Mouse (Mus musculus): Measurements from ENCODE around the gene Gm17482. TPM values are rescaled to one million over a fixed set of nuclear protein-coding genes. Genes with fewer than 3 reads are reported as not detected.

Gm17482 gene
- polyA plus RNA-seq (2016; fragmentation: Nextera tagmentation; extraction: Ambion mirVana), result not detected in 2 replicates

- Histone ChIP-seq H3K4me2 (no peak within 1 kb of the TSS), H3K9ac (replicated peaks) (no peak within 1 kb of the TSS), H3K9me3 (no peaks in the 10 kb centered on the region), H3K27me3 (no peaks in the 10 kb centered on the region), H3K4me3 (replicated peaks) (no peak within 1 kb of the TSS), H3K36me3 (no peaks in the 10 kb centered on the region), H3K4me1 (replicated peaks) (no peaks in the 10 kb centered on the region), H3K27ac (no peak within 1 kb of the TSS)
- ATAC-seq (ENCODE audit: insufficient number of reproducible peaks, insufficient read depth, low FRiP score, low TSS enrichment, low read depth), result no peak
- WGBS, result 77% methylated on average over 4 of the region's 4 CpGs
Observed at GRCm38 (mm10) chr6:115227043-115227442, at the start of gene Gm17482. Gene Gm17482 (plus strand): TSS chr6:115227343.

DNA sequence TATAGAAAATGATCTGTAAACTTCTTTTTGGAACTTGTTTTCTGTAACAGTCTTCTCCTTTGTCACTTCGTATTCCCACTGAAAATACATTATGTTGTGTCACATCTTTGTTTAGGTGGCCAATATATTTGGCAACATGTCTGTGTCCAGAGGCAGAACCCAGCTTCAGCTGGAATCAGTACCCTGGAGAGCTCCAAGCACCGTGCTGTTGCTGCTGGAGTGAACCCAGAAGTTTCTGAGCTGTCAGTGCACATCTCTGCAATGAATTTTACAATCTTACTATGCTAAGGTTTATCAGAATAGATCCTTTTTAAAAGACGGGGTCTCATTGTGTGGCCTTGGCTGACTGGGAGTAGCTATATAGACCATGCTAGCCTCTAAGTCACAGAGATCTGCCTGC is 48.3 kb upstream of the Gm17482 start:
- Histone ChIP-seq H3K36me3 (no peaks in the 10 kb centered on the region), H3K4me1 (replicated peaks) (no peaks in the 10 kb centered on the region), H3K27ac (no peak overlapping the region), H3K4me2 (no peak overlapping the region), H3K9ac (replicated peaks) (no peak overlapping the region), H3K27me3 (no peaks in the 10 kb centered on the region), H3K9me3 (no peaks in the 10 kb centered on the region), H3K4me3 (replicated peaks) (no peak overlapping the region)
- WGBS, result 35% methylated on average over 3 of the region's 3 CpGs
- no peak for ATAC-seq (ENCODE audit: insufficient number of reproducible peaks, insufficient read depth, low FRiP score, low TSS enrichment, low read depth)

DNA sequence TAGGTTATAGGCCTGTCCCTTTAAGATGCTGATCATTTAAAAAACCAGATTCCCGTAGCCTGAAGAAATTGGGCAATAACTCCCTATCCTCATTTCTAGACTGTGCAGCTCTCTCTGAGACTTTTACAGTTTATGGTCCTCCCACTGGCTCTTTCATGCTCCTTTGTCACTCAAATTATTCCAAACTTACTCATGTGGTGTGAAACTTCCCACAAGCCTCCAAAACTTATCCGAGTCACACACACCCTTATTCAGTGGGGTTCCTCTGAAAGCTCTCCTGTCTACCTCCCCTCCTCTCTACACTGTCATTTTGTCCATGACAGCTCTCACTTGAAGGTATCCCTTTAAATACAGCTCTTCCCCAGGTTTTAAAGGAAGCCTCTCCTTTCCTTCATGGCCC is 46.0 kb upstream of the Gm17482 start:
- Histone ChIP-seq H3K9ac (replicated peaks) (no peak overlapping the region), H3K27me3 (no peaks in the 10 kb centered on the region), H3K9me3 (no peaks in the 10 kb centered on the region), H3K27ac (no peak overlapping the region), H3K4me3 (replicated peaks) (no peak overlapping the region), H3K4me2 (no peak overlapping the region), H3K36me3 (no peaks in the 10 kb centered on the region), H3K4me1 (replicated peaks) (no peaks in the 10 kb centered on the region)
- ATAC-seq (ENCODE audit: insufficient number of reproducible peaks, insufficient read depth, low FRiP score, low TSS enrichment, low read depth), result no peak
- 58% methylated on average over 2 of the region's 2 CpGs for WGBS

GRCm38 (mm10) chr6:115191111-115191510 is 36.0 kb upstream of the Gm17482 start:
- no peak overlapping the region for H3K4me2 ChIP-seq
- no peaks in the 10 kb centered on the region for H3K27me3 ChIP-seq
- no peak overlapping the region for H3K27ac ChIP-seq
- H3K4me3 ChIP-seq (replicated peaks), result no peak overlapping the region
- no peaks in the 10 kb centered on the region for H3K9me3 ChIP-seq
- H3K36me3 ChIP-seq, result no peaks in the 10 kb centered on the region
- no peak for ATAC-seq (ENCODE audit: insufficient number of reproducible peaks, insufficient read depth, low FRiP score, low TSS enrichment, low read depth)
- 78% methylated on average over 7 of the region's 7 CpGs for WGBS
- H3K9ac ChIP-seq (replicated peaks), result no peak overlapping the region
- no peaks in the 10 kb centered on the region for H3K4me1 ChIP-seq (replicated peaks)

DNA sequence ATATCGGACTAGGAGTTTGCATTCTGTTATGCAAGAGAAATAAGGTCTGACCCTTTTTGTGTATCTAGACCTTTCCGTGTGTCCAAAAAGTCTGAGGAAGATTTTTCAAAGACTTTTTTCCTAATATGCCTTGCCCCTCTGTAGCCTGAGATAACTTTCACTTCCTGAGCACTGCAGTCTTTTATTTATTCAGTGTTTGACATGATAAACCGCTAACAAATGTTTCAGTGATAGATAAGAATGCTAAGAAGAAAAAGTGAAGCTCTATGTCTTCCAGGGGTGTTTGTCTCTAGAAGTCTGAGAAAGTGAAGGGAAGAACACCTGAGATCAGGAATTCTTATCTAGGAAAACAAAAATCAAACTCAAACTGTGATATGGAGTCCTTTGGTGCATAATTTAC is 26.4 kb upstream of the Gm17482 start:
- no peak overlapping the region for H3K27ac ChIP-seq
- no peak overlapping the region for H3K4me3 ChIP-seq (replicated peaks)
- no peaks in the 10 kb centered on the region for H3K36me3 ChIP-seq
- 79% methylated on average over 3 of the region's 3 CpGs for WGBS
- H3K9ac ChIP-seq (replicated peaks), result no peak overlapping the region
- H3K27me3 ChIP-seq, result no peaks in the 10 kb centered on the region
- ATAC-seq (ENCODE audit: insufficient number of reproducible peaks, insufficient read depth, low FRiP score, low TSS enrichment, low read depth), result no peak
- no peak overlapping the region for H3K4me2 ChIP-seq
- H3K4me1 ChIP-seq (replicated peaks), result no peaks in the 10 kb centered on the region
- no peaks in the 10 kb centered on the region for H3K9me3 ChIP-seq

DNA sequence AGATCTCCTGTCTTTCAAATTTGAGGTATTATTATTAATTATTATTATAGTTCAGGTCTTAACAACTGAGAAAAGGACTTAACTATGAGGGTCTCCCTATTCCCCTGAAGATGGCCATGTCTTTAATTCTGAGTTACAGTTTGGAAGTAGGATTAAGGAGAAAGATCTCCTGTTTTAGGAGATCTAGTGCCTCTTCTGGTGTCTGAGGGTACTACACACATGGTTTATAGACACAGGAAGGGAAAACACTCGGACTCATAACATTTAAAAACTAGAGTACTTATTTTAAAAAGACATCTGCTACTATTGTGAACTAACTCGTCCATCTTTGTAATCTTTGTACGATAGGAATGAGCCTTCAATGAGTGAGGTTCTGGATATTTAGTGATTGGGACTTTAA is 24.1 kb upstream of the Gm17482 start:
- no peak for ATAC-seq (ENCODE audit: insufficient number of reproducible peaks, insufficient read depth, low FRiP score, low TSS enrichment, low read depth)
- 70% methylated on average over 3 of the region's 3 CpGs for WGBS
- no peak overlapping the region for H3K27ac ChIP-seq
- H3K27me3 ChIP-seq, result no peaks in the 10 kb centered on the region
- H3K9ac ChIP-seq (replicated peaks), result no peak overlapping the region
- H3K4me1 ChIP-seq (replicated peaks), result no peaks in the 10 kb centered on the region
- no peak overlapping the region for H3K4me2 ChIP-seq
- no peak overlapping the region for H3K4me3 ChIP-seq (replicated peaks)
- no peaks in the 10 kb centered on the region for H3K36me3 ChIP-seq
- no peaks in the 10 kb centered on the region for H3K9me3 ChIP-seq

DNA sequence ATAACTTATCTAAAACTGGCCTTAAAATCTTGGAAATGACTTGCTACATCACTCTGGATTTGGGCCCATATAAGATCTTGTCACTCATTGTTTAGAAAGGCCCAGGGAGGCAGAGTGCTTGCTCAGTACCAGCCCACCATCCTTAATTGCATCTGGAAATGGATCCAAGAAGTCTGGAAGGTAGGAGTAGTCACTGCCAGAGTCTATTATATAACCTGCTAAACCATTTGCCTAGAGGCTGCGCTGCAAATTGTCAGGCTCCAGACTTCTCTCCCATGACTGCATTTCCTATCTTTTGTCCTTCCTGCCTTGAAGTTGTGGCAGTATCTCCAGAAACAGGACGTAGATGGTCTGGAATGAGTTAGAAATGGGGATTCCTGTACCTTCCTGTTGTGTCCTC is 17.0 kb upstream of the Gm17482 start:
- Histone ChIP-seq H3K4me1 (replicated peaks) (peaks cover 7% of the 10 kb centered on the region; the same call in 1 of the 2 replicates), H3K36me3 (no peaks in the 10 kb centered on the region), H3K9me3 (no peaks in the 10 kb centered on the region), H3K4me3 (replicated peaks) (no peak overlapping the region), H3K4me2 (no peak overlapping the region), H3K9ac (replicated peaks) (no peak overlapping the region), H3K27me3 (no peaks in the 10 kb centered on the region), H3K27ac (no peak overlapping the region)
- 70% methylated on average over 2 of the region's 2 CpGs for WGBS
- ATAC-seq (ENCODE audit: insufficient number of reproducible peaks, insufficient read depth, low FRiP score, low TSS enrichment, low read depth), result no peak

DNA sequence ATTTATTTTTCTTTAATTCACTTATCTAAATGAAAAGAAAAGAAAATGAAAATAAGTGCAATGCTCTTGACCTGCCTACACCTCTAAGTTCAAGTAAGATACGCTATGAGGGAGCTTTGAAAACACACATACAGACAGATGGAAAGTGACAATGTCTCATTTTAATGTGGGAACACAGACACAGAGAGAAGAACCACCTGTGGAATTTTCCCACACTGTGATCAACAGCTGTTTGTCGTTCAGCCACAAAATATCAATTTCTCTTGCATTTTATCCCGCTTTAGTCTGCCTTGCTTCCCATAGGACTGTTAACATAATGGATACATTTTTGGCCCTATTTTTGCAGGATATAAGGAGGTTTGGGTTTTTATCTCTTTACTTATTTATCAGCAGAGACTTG is 16.3 kb upstream of the Gm17482 start:
- no peaks in the 10 kb centered on the region for H3K27me3 ChIP-seq
- H3K4me3 ChIP-seq (replicated peaks), result no peak overlapping the region
- H3K9me3 ChIP-seq, result no peaks in the 10 kb centered on the region
- H3K9ac ChIP-seq (replicated peaks), result no peak overlapping the region
- no peak for ATAC-seq (ENCODE audit: insufficient number of reproducible peaks, insufficient read depth, low FRiP score, low TSS enrichment, low read depth)
- H3K27ac ChIP-seq, result no peak overlapping the region
- H3K4me1 ChIP-seq (replicated peaks), result peaks cover 7% of the 10 kb centered on the region; the same call in 1 of the 2 replicates
- H3K36me3 ChIP-seq, result no peaks in the 10 kb centered on the region
- 84% methylated on average over 3 of the region's 3 CpGs for WGBS
- no peak overlapping the region for H3K4me2 ChIP-seq

GRCm38 (mm10) chr6:115212132-115212903 is 14.8 kb upstream of the Gm17482 start:
- Histone ChIP-seq H3K27me3 (no peaks in the 10 kb centered on the region), H3K4me1 (replicated peaks) (peaks cover 7% of the 10 kb centered on the region; the same call in 1 of the 2 replicates), H3K4me2 (no peak overlapping the region), H3K27ac (no peak overlapping the region), H3K4me3 (replicated peaks) (no peak overlapping the region), H3K9ac (replicated peaks) (no peak overlapping the region), H3K36me3 (no peaks in the 10 kb centered on the region), H3K9me3 (no peaks in the 10 kb centered on the region)
- ATAC-seq (ENCODE audit: insufficient number of reproducible peaks, insufficient read depth, low FRiP score, low TSS enrichment, low read depth), result no peak
- 71% methylated on average over 5 of the region's 5 CpGs for WGBS

- WGBS, result 41% methylated on average over 5 of the region's 5 CpGs
- no peak overlapping the region for H3K4me3 ChIP-seq (replicated peaks)
- peaks cover 7% of the 10 kb centered on the region; the same call in 1 of the 2 replicates for H3K4me1 ChIP-seq (replicated peaks)
- no peak for ATAC-seq (ENCODE audit: insufficient number of reproducible peaks, insufficient read depth, low FRiP score, low TSS enrichment, low read depth)
- no peaks in the 10 kb centered on the region for H3K27me3 ChIP-seq
- no peaks in the 10 kb centered on the region for H3K9me3 ChIP-seq
- H3K9ac ChIP-seq (replicated peaks), result no peak overlapping the region
- no peak overlapping the region for H3K4me2 ChIP-seq
- no peak overlapping the region for H3K27ac ChIP-seq
- H3K36me3 ChIP-seq, result no peaks in the 10 kb centered on the region
Observed at GRCm38 (mm10) chr6:115213129-115213528, 14.0 kb upstream of the Gm17482 start.

GRCm38 (mm10) chr6:115221215-115221641 is 5.9 kb upstream of the Gm17482 start:
- Histone ChIP-seq H3K9ac (replicated peaks) (no peak overlapping the region), H3K27ac (no peak overlapping the region), H3K4me2 (no peak overlapping the region), H3K9me3 (no peaks in the 10 kb centered on the region), H3K4me3 (replicated peaks) (no peak overlapping the region), H3K27me3 (no peaks in the 10 kb centered on the region), H3K4me1 (replicated peaks) (no peaks in the 10 kb centered on the region), H3K36me3 (no peaks in the 10 kb centered on the region)
- WGBS, result 82% methylated on average over 8 of the region's 8 CpGs
- ATAC-seq (ENCODE audit: insufficient number of reproducible peaks, insufficient read depth, low FRiP score, low TSS enrichment, low read depth), result no peak

DNA sequence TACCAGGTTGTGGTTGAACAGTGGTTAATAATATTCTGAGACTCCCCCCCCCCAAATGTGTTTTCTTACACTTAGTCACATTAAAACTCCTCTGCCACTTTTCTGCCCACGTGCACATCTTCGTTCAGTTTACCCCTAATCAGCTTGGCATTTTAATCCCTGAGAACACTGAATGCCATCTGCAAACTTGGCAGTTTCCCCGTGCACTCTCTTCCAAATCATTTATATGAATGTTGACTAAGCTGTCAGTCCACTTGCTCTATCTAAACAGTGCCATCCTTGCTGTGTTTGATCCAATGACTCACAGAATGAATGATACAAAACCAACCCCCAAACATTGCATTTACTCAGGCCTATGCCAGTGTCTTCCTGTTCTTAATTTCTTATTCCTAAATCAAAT is 1.6 kb upstream of the Gm17482 start:
- WGBS, result 83% methylated on average over 3 of the region's 3 CpGs

More for the DNA sequence above, 1.6 kb upstream of the Gm17482 start:
- ATAC-seq (ENCODE audit: insufficient number of reproducible peaks, insufficient read depth, low FRiP score, low TSS enrichment, low read depth), result no peak
- Histone ChIP-seq H3K9ac (replicated peaks) (no peak overlapping the region), H3K9me3 (no peaks in the 10 kb centered on the region), H3K4me2 (no peak overlapping the region), H3K4me1 (replicated peaks) (no peaks in the 10 kb centered on the region), H3K36me3 (no peaks in the 10 kb centered on the region), H3K27me3 (no peaks in the 10 kb centered on the region), H3K27ac (no peak overlapping the region), H3K4me3 (replicated peaks) (no peak overlapping the region)
